Mouse (Mus musculus) adrenal gland, postnatal 10 days (tissue): ENCODE results near the gene Palld. TPM values are rescaled to one million over a fixed set of nuclear protein-coding genes. Genes with fewer than 3 reads are reported as not detected.

Source experiments
- DNase-seq: peaks from one replicate; pipeline ENCODE4 v3.0.0; 2021; ENCODE audit warnings: mixed read lengths
- total RNA-seq, 2 experiments: library from RNA; stranded (reverse); gene quantifications; 2 replicates each; pipeline ENCODE4 v1.2.3; 2021

Palld gene
- total RNA-seq, 2 experiments from 2014 or later = 32.3 to 37.3 TPM

DNA sequence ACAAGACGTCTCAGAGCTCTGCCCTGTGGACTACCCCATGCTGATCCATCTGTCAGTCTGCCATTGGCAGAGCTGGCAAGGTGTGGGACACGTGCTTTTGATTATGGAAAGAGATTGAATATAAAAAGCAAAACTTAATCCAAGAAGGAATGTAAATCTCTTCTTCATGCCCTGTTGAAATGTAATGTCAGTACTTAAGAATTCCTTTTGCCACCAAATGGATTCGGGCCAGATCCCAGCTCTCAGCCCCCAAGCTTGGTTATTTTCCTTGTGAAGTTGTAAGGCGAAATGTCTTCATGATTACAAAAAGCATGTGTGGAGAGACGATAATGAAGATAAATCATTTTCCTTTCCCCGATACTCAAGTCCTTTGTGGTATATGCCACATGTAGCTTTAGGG is 126.6 kb downstream of the Palld start:
- DNase-seq = no peak

DNA sequence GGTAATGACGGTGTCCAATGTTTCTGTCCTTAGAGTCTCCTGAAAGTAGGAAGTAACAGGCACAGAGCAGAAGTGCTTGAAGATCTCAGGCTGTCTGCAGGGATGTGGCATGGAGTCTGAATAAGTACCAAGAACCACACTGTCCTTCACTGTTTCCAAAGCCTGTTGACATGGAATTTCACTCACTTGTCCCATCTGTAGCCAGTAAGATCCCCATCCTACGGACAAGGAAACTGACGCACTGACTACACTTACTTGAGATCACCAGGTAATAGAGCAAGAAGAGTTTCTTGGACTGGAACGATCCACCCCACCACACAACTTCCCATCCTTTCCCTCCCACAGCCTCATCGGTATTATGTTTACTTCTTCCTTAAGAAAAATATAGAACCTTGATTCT is 128.3 kb downstream of the Palld start:
- DNase-seq = no peak

GRCm38 (mm10) chr8:61773595-61774088 is 128.8 kb downstream of the Palld start:
- no peak for DNase-seq

- DNase-seq = no peak
Observed at GRCm38 (mm10) chr8:61771328-61771727, 131.2 kb downstream of the Palld start.

- no peak for DNase-seq
Observed at GRCm38 (mm10) chr8:61769340-61769879, 133.1 kb downstream of the Palld start.

DNA sequence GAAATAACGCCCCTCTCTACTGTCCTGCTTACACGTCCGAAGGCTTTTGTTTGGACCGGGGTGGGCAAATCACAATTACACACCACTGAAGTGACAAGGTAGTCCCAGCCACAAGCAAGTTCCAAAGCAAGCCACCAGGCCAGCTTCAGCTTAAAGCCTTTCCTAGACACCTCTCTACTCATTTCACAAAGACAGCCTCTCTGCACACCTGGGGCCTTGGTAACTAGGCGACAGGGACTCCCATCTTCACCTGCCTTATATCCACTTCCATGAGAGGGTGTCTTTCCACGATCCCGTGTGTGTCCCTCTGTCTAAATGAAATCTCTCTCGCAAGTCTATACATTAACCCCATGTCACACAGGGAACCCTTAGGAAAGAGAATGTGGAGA is 142.3 kb downstream of the Palld start:
- no peak for DNase-seq

DNA sequence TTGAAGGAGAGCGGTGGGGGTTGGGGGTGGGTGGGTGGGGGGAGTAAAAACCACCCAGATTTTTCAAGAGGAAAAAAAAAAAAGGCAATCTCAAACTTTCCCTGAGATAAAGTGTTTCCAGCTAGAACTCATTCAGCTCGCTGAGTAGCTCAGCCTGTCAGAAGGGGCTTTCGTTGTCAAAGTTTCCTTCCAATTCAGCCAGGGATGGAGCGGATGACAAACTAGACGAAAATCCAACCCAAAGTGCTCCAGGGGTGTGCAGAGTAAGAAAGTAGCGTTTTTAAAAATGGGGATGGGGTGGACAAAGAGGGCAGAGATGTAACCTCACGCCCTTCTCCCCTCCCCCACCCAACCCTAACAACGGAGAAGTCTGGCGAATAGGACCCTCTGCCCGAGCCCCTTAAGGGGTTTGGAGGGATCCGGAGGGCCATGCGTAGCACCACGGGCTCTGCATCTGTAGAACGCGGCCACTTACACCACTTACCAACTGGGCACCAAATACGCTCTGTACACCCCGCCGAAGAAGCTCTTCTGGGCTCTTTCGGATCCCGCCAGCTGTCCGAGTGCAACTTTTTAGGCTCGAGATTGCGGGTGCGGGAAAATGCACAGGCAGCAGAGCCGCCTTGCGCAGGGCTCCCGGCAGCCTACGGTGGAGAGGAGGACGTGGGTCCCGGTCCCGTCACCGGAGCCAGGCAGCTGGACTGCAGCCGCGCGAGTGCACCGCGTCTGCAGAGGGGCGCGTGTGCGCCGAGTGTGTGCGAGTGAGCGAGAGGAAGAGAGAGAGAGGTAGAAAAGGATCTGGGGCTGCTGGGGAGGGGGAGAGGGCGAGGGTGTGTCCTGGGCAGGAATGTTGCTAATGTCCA is 142.9 kb downstream of the Palld start:
- DNase-seq = peak; percentile 56

- no peak for DNase-seq
Observed at GRCm38 (mm10) chr8:61758686-61759326, 143.7 kb downstream of the Palld start.

DNA sequence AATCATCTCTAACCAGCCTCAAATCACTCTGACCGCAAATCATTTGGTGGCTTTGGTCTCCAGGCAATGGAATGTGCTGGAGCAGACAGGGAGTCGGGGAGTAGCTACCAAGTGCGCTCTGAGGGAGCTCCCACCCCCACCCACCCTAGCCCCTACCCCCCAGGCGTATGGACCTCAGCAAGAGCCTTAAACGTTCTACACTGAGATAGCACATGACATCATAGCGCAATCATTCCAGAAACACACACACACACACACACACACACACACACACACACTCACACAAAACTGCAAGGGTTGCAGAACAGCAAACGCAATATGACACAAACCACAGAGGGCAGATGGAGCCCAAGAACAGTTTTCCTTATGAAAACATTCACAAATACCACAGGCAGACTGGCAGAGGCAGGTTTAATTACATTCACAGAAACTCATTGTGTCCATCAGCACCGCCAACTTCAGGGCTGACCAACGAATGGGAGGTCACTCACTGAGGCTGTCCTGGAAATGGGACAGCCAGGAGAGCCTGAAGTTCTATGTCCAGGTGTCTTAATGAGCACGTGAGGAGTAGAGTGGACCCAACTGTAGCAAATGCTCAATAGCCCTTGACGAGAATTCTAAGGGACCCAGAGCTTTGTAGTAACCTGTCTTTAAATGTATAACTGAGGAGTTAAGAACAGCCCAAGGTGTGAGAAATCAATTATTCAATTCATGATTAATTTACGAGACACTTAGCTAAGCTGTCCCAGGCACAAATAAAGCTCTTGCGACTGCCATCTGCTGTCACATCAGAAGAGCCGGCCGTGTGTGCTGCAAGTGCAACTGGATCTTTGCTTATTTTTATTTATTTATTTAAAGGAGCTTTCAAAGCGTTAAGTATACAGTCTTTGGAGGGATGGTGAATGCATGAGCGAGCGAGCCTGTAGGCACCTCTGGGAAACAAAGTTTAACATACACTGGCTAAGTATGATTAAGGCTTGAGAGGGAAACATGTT is 145.2 kb downstream of the Palld start:
- no peak for DNase-seq

DNA sequence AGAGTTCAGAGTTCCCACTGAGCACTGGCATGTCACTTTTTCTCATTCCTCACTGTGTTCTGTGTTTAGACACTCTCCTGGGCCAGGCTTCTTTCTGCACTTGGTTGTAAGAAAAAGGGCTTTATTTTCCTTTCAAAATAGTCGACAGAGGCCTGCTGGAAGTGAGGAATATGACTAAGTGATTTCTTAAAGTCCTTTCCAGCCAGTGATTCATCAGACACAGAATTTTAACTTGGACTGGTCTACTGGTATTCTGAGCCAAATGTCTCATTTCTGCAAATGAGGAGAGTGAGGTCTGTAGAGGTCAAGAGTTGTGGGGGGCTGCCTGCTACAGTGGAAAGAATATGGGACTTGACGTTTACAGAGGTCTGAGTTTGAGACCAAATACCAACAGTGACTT is 147.3 kb downstream of the Palld start:
- DNase-seq = no peak

GRCm38 (mm10) chr8:61747070-61747469 is 155.4 kb downstream of the Palld start:
- DNase-seq = peak; percentile 21

GRCm38 (mm10) chr8:61745181-61745980 is 157.1 kb downstream of the Palld start:
- DNase-seq = no peak

- no peak for DNase-seq
Observed at GRCm38 (mm10) chr8:61743764-61744562, 158.5 kb downstream of the Palld start.

GRCm38 (mm10) chr8:61737465-61737864 is 165.0 kb downstream of the Palld start:
- no peak for DNase-seq

DNA sequence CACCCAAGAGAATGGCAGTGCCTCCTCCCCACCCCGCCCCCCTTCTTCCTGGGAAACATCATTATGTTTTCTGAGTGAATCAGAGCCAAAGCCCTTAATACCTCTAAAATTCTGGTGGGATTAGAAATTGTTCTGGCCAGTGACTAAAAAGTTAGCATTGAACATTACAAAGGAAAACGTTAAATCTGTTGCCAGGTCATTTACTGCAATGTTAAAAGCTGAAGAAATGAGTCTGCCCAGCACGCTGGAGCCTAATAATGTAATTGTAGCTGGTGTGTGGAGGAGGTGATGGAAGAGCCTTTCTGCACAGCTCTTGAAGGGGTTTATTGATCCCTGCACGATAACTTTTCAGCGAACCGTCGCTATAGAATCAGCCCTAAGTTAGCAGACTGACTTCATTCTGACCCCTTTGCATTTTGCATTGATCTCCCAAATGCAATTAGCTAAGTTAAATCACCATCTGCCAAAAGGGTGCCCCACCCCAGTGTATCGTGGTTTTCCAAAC is 165.7 kb downstream of the Palld start:
- DNase-seq = no peak

DNA sequence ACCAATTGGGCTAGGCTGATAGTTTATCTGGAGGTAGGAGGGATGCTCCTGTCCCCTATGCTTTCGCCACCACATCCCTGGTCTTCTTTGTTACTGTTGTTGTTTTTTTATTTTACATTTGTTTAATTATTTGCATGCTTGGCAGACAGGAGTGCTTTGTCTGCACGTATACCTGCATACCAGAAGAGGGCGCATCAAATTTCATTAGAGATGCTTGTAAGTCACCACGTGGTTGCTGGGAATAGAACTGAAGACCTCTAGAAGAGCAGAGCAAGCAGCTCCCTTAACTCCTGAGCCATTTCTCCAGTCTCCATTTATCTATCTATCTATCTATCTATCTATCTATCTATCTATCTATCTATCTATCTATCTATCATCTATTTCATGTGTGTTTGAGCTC is 166.4 kb downstream of the Palld start:
- DNase-seq = no peak

GRCm38 (mm10) chr8:61734164-61734563 is 168.3 kb downstream of the Palld start:
- DNase-seq = no peak

DNA sequence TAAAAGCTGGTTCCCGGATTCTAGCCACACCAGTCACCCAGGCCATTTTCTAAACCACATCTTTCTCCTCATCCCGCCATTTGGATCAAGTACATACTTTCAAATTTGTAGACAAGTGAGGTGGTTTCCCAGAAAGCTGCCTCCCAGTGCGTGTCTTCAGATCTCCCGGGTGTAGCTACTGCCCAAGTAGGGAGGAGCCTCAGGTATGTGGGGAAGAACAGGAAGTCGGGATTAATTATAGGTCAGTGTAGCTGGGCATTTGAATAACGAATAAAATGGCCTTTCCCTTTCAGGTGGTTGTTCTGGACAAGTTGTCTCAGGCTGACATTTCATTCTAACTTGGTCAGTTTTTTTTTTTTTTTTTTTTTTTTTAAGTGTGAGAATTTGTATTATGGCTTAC is 170.3 kb downstream of the Palld start:
- no peak for DNase-seq

DNA sequence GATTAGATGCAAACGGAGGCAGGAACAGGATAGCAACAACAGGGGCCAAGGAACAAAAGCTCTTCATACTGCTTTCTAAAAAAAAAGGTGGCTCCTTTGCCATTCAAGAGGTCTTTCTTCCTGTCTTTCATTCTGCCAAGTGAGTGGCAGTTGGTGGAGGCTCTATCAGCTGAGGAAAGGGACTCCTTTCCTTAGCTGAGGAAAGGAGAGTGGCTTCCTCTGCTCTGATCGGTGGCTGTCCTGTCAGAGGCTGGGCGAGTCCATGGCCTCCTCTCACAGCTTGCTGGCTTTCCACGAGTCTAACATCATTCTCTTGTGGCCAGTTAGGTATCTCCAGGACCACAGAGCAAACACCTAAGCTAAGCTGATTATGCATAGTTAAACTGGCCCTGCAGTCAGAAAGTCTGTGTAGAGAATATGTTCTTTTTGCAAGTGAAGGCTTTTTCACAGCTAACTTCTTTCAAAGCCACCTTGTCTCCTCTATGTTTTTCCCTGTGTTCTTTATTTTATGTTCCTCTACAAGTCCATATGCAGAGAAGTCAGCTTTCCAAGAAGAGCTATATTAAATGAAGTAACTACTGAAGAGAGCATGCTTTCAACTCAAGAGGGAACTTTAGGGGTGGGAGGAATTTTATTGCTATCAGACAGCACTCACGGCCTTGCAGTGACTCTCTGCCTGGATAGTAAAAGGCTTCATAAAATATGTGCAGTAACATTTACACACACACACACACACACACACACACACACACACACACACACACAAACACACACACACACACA is 171.0 kb downstream of the Palld start:
- no peak for DNase-seq
